Mouse (Mus musculus): Measurements from ENCODE around the gene Gm11146.

- no peak for TF ChIP-seq GATA1 (IDR thresholded peaks at IDR 0.05; ENCODE audit: low read length)
- TF ChIP-seq TAL1 (IDR thresholded peaks at IDR 0.05; ENCODE audit: low read length), result no peak
These were observed 687 bp upstream of the Gm11146 start for GRCm38 (mm10) chr16:77602581-77602980.

Measured in erythroblast, embryonic 14.5 days (primary cell).